Mouse (Mus musculus): ENCODE data around the gene Fam24a. TPM values are rescaled to one million over a fixed set of nuclear protein-coding genes. Genes with fewer than 3 reads are reported as not detected.

Fam24a gene
- polyA plus RNA-seq, 1 experiment = not detected

GRCm38 (mm10) chr7:131317587-131317986 lies 16.1 kb upstream of the Fam24a start:
- no peaks in the 10 kb centered on the region for H3K79me3 ChIP-seq (ENCODE audit: low read depth)
- no peaks in the 10 kb centered on the region for H3K79me2 ChIP-seq (ENCODE audit: control insufficient read depth, insufficient read depth)
- no peaks in the 10 kb centered on the region for H3K36me3 ChIP-seq (ENCODE audit: control insufficient read depth, insufficient read depth)
- H3K4me3 ChIP-seq (ENCODE audit: insufficient read depth, poor library complexity, severe bottlenecking) = no peak overlapping the region
- H3ac ChIP-seq (ENCODE audit: control insufficient read depth, insufficient read length, low read depth) = no peak overlapping the region
- TF ChIP-seq MYOD1 (IDR thresholded peaks at IDR 0.05; ENCODE audit: control insufficient read depth, insufficient read length, low read depth) = no peak
- TF ChIP-seq USF1 (IDR thresholded peaks at IDR 0.05; ENCODE audit: low read depth) = peak; percentile 65
- TF ChIP-seq CTCF (IDR thresholded peaks at IDR 0.05; ENCODE audit: control insufficient read depth, insufficient read depth, insufficient read length) = no peak
- no peaks in the 10 kb centered on the region for H3K27me3 ChIP-seq (ENCODE audit: control insufficient read depth, insufficient read depth, insufficient read length)

- TF ChIP-seq FOSL1 (IDR thresholded peaks at IDR 0.05; ENCODE audit: insufficient read depth, low read length, poor library complexity, severe bottlenecking) (no peak), MAX (IDR thresholded peaks at IDR 0.05) (no peak), CTCF (IDR thresholded peaks at IDR 0.05; ENCODE audit: control insufficient read depth, insufficient read depth, insufficient read length) (no peak), USF1 (IDR thresholded peaks at IDR 0.05; ENCODE audit: low read depth) (no peak), CEBPB (IDR thresholded peaks at IDR 0.05; ENCODE audit: low read depth) (no peak), MYOG (IDR thresholded peaks at IDR 0.05; ENCODE audit: control insufficient read depth, extremely low read depth, insufficient read length) (no peak), MYOD1 (IDR thresholded peaks at IDR 0.05; ENCODE audit: control insufficient read depth, insufficient read length, low read depth) (no peak)
- no peak overlapping the region for H3K4me3 ChIP-seq (ENCODE audit: insufficient read depth, poor library complexity, severe bottlenecking)
- H3K36me3 ChIP-seq (ENCODE audit: control insufficient read depth, insufficient read depth) = no peaks in the 10 kb centered on the region
- no peaks in the 10 kb centered on the region for H3K79me2 ChIP-seq (ENCODE audit: control insufficient read depth, insufficient read depth)
- no peaks in the 10 kb centered on the region for H3K27me3 ChIP-seq (ENCODE audit: control insufficient read depth, insufficient read depth, insufficient read length)
- no peaks in the 10 kb centered on the region for H3K79me3 ChIP-seq (ENCODE audit: low read depth)
- H3ac ChIP-seq (ENCODE audit: control insufficient read depth, insufficient read length, low read depth) = no peak overlapping the region
These were observed 15.3 kb upstream of the Fam24a start for GRCm38 (mm10) chr7:131318340-131318739.

- no peaks in the 10 kb centered on the region for H3K27me3 ChIP-seq (ENCODE audit: control insufficient read depth, insufficient read depth, insufficient read length)
- H3ac ChIP-seq (ENCODE audit: control insufficient read depth, insufficient read length, low read depth) = no peak within 1 kb of the TSS
- H3K36me3 ChIP-seq (ENCODE audit: control insufficient read depth, insufficient read depth) = no peaks in the 10 kb centered on the region
- H3K4me3 ChIP-seq (ENCODE audit: insufficient read depth, poor library complexity, severe bottlenecking) = no peak within 1 kb of the TSS
- no peaks in the 10 kb centered on the region for H3K79me2 ChIP-seq (ENCODE audit: control insufficient read depth, insufficient read depth)
- H3K79me3 ChIP-seq (ENCODE audit: low read depth) = no peaks in the 10 kb centered on the region
- no peak for TF ChIP-seq MYOG (IDR thresholded peaks at IDR 0.05; ENCODE audit: control insufficient read depth, extremely low read depth, insufficient read length)
- no peak for TF ChIP-seq USF1 (IDR thresholded peaks at IDR 0.05; ENCODE audit: low read depth)
- TF ChIP-seq CEBPB (IDR thresholded peaks at IDR 0.05; ENCODE audit: low read depth) = no peak
- TF ChIP-seq CTCF (IDR thresholded peaks at IDR 0.05; ENCODE audit: control insufficient read depth, insufficient read depth, insufficient read length) = no peak
- no peak for TF ChIP-seq FOSL1 (IDR thresholded peaks at IDR 0.05; ENCODE audit: insufficient read depth, low read length, poor library complexity, severe bottlenecking)
- no peak for TF ChIP-seq MAX (IDR thresholded peaks at IDR 0.05)
- no peak for TF ChIP-seq MYOD1 (IDR thresholded peaks at IDR 0.05; ENCODE audit: control insufficient read depth, insufficient read length, low read depth)
These were observed 11.5 kb upstream of the Fam24a start, which contains the start of gene Cuzd1 for GRCm38 (mm10) chr7:131322192-131322591. Cuzd1 (minus strand) TSS chr7:131322292.

- Histone ChIP-seq H3K27me3 (ENCODE audit: control insufficient read depth, insufficient read depth, insufficient read length) (no peaks in the 10 kb centered on the region), H3K4me3 (ENCODE audit: insufficient read depth, poor library complexity, severe bottlenecking) (no peak overlapping the region), H3K36me3 (ENCODE audit: control insufficient read depth, insufficient read depth) (no peaks in the 10 kb centered on the region), H3K79me3 (ENCODE audit: low read depth) (no peaks in the 10 kb centered on the region), H3ac (ENCODE audit: control insufficient read depth, insufficient read length, low read depth) (no peak overlapping the region), H3K79me2 (ENCODE audit: control insufficient read depth, insufficient read depth) (no peaks in the 10 kb centered on the region)
- TF ChIP-seq MYOG (IDR thresholded peaks at IDR 0.05; ENCODE audit: control insufficient read depth, extremely low read depth, insufficient read length) (no peak), FOSL1 (IDR thresholded peaks at IDR 0.05; ENCODE audit: insufficient read depth, low read length, poor library complexity, severe bottlenecking) (no peak), MYOD1 (IDR thresholded peaks at IDR 0.05; ENCODE audit: control insufficient read depth, insufficient read length, low read depth) (no peak), CTCF (IDR thresholded peaks at IDR 0.05; ENCODE audit: control insufficient read depth, insufficient read depth, insufficient read length) (no peak), MAX (IDR thresholded peaks at IDR 0.05) (no peak), CEBPB (IDR thresholded peaks at IDR 0.05; ENCODE audit: low read depth) (no peak)
These were observed 6.6 kb upstream of the Fam24a start for GRCm38 (mm10) chr7:131327054-131327453.

GRCm38 (mm10) chr7:131329416-131329815 lies 4.2 kb upstream of the Fam24a start, which contains the start of gene Fam24b:
Fam24b (minus strand) TSS chr7:131329516.
- Histone ChIP-seq H3K79me2 (ENCODE audit: control insufficient read depth, insufficient read depth) (no peaks in the 10 kb centered on the region), H3K79me3 (ENCODE audit: low read depth) (no peaks in the 10 kb centered on the region), H3ac (ENCODE audit: control insufficient read depth, insufficient read length, low read depth) (no peak within 1 kb of the TSS), H3K4me3 (ENCODE audit: insufficient read depth, poor library complexity, severe bottlenecking) (no peak within 1 kb of the TSS), H3K27me3 (ENCODE audit: control insufficient read depth, insufficient read depth, insufficient read length) (no peaks in the 10 kb centered on the region), H3K36me3 (ENCODE audit: control insufficient read depth, insufficient read depth) (no peaks in the 10 kb centered on the region)
- TF ChIP-seq CEBPB (IDR thresholded peaks at IDR 0.05; ENCODE audit: low read depth) (no peak), MYOG (IDR thresholded peaks at IDR 0.05; ENCODE audit: control insufficient read depth, extremely low read depth, insufficient read length) (no peak), FOSL1 (IDR thresholded peaks at IDR 0.05; ENCODE audit: insufficient read depth, low read length, poor library complexity, severe bottlenecking) (no peak), MAX (IDR thresholded peaks at IDR 0.05) (no peak), USF1 (IDR thresholded peaks at IDR 0.05; ENCODE audit: low read depth) (no peak), CTCF (IDR thresholded peaks at IDR 0.05; ENCODE audit: control insufficient read depth, insufficient read depth, insufficient read length) (no peak), MYOD1 (IDR thresholded peaks at IDR 0.05; ENCODE audit: control insufficient read depth, insufficient read length, low read depth) (no peak)

GRCm38 (mm10) chr7:131331688-131332087 lies 2.0 kb upstream of the Fam24a start:
- no peaks in the 10 kb centered on the region for H3K36me3 ChIP-seq (ENCODE audit: control insufficient read depth, insufficient read depth)
- no peak for TF ChIP-seq FOSL1 (IDR thresholded peaks at IDR 0.05; ENCODE audit: insufficient read depth, low read length, poor library complexity, severe bottlenecking)
- no peak for TF ChIP-seq MYOG (IDR thresholded peaks at IDR 0.05; ENCODE audit: control insufficient read depth, extremely low read depth, insufficient read length)
- H3K79me3 ChIP-seq (ENCODE audit: low read depth) = no peaks in the 10 kb centered on the region
- no peak overlapping the region for H3ac ChIP-seq (ENCODE audit: control insufficient read depth, insufficient read length, low read depth)
- H3K27me3 ChIP-seq (ENCODE audit: control insufficient read depth, insufficient read depth, insufficient read length) = no peaks in the 10 kb centered on the region
- H3K4me3 ChIP-seq (ENCODE audit: insufficient read depth, poor library complexity, severe bottlenecking) = no peak overlapping the region
- no peaks in the 10 kb centered on the region for H3K79me2 ChIP-seq (ENCODE audit: control insufficient read depth, insufficient read depth)

Data from C2C12 (cell line).